In genomic region chr17:12727748-12728147, GRCm38 (mm10) we compare ENCODE assay signal across 20 mouse cellular contexts. TPM values are rescaled to one million over a fixed set of nuclear protein-coding genes. Genes with fewer than 3 reads are reported as not detected.
DNase-seq lines count a peak whose midpoint lies in the region; ATAC-seq lines count a peak whose summit lies in the region.
"Had no signal": no experiment of that assay in that cellular context is flagged by ENCODE, and none has a peak within 500 bp of the region (broad histone marks: within the 10 kb centered on the region; RNA-seq: fewer than 3 reads in every experiment).

No protein-coding gene starts in this region.

- H3K9ac ChIP-seq in heart, embryonic 14.5 days (ENCODE audit: low read length) = no peak overlapping the region
- H3K9ac ChIP-seq: embryonic facial prominence, embryonic 13.5 days; forebrain, embryonic 13.5 days; forebrain, postnatal 0 days; hindbrain, embryonic 13.5 days had no signal

- 69% methylated on average over 3 of the region's 3 CpGs for WGBS in heart, embryonic 14.5 days
- whole genome bisulfite sequencing in forebrain, embryonic 10.5 days = 89% methylated on average over 3 of the region's 3 CpGs

- H3K27ac ChIP-seq in heart, embryonic 14.5 days (replicated peaks in 1 of 2; ENCODE audit: control insufficient read depth in 1 of 2, insufficient read depth in 1 of 2, low read depth in 2 of 2, low read length in 2 of 2) = peak overlapping the region; percentile 14 to 94; a peak in 1 of 4 replicates
- no peak overlapping the region for H3K27ac ChIP-seq in forebrain, embryonic 10.5 days
- H3K27ac ChIP-seq: forebrain, embryonic 13.5 days; hindbrain, embryonic 13.5 days; hindbrain, postnatal 0 days had no signal

- no peaks in the 10 kb centered on the region for H3K9me3 ChIP-seq in heart, embryonic 14.5 days (ENCODE audit: control insufficient read depth, low read length)
- no peaks in the 10 kb centered on the region for H3K9me3 ChIP-seq in forebrain, embryonic 10.5 days
- H3K9me3 ChIP-seq: embryonic facial prominence, embryonic 13.5 days; forebrain, embryonic 13.5 days; G1E; hindbrain, embryonic 13.5 days had no signal

- no peak overlapping the region for H3K4me2 ChIP-seq in heart, embryonic 14.5 days (ENCODE audit: low read length)
- H3K4me2 ChIP-seq: embryonic facial prominence, embryonic 13.5 days; forebrain, embryonic 13.5 days; heart, embryonic 11.5 days; hindbrain, embryonic 13.5 days had no signal

- peaks cover 39 to 73% of the 10 kb centered on the region in 2 experiments for H3K4me1 ChIP-seq in heart, embryonic 14.5 days (ENCODE audit: control insufficient read depth in 2 of 2, insufficient read depth in 2 of 2, low read length in 2 of 2)
- no peaks in the 10 kb centered on the region; the same call in 1 of the 2 replicates for H3K4me1 ChIP-seq in forebrain, embryonic 10.5 days

- no peak for DNase-seq in heart, adult 9 months (ENCODE audit: low spot score in 2 of 2)
- no peak for DNase-seq in forebrain, embryonic 10.5 days (ENCODE audit: extremely low spot score, low spot score)
- DNase-seq in c-Kit-positive CD71-positive TER-119-positive erythroid progenitor cells, embryonic 14.5 days (ENCODE audit: low spot score) = no peak
- DNase-seq: adrenal gland, postnatal 10 days; cerebellum, adult 11-12 months; forebrain, postnatal 0 days; gastrocnemius, postnatal 36 days; heart, adult 11 months; heart, postnatal 10 days had no signal

- no peak for ATAC-seq in heart, embryonic 14.5 days (ENCODE audit: insufficient number of reproducible peaks, insufficient read depth, low FRiP score, low read depth)
- ATAC-seq in CD4-positive, CD25-positive, alpha-beta regulatory T cell, adult 4 months = peak; percentile 80
- ATAC-seq in inflammation-experienced regulatory T-cells, adult 6 months = peak; percentile 64
- ATAC-seq: forebrain, embryonic 13.5 days; forebrain, postnatal 0 days; hindbrain, postnatal 0 days; intestine, embryonic 16.5 days had no signal

- H3K27me3 ChIP-seq in heart, embryonic 14.5 days (ENCODE audit: control insufficient read depth, insufficient read depth, low read length) = no peaks in the 10 kb centered on the region
- H3K27me3 ChIP-seq in forebrain, embryonic 10.5 days (ENCODE audit: poor library complexity, severe bottlenecking) = no peaks in the 10 kb centered on the region
- H3K27me3 ChIP-seq: embryonic facial prominence, embryonic 13.5 days; forebrain, embryonic 13.5 days; hindbrain, embryonic 13.5 days had no signal

- H3K4me3 ChIP-seq in heart, embryonic 14.5 days (ENCODE audit: control insufficient read depth in 1 of 2, insufficient read depth in 1 of 2, low read depth in 1 of 2, low read length in 2 of 2) = no peak overlapping the region
- no peak overlapping the region for H3K4me3 ChIP-seq in forebrain, embryonic 10.5 days
- H3K4me3 ChIP-seq: embryonic facial prominence, embryonic 13.5 days; forebrain, embryonic 13.5 days; hindbrain, embryonic 13.5 days had no signal

- H3K36me3 ChIP-seq in heart, embryonic 14.5 days (ENCODE audit: control insufficient read depth, insufficient read depth, low read length) = peaks cover 92% of the 10 kb centered on the region
- peaks cover 86% of the 10 kb centered on the region for H3K36me3 ChIP-seq in forebrain, embryonic 10.5 days (replicated peaks)

RNA-seq across cellular contexts. Expression of gene Igf2r, which starts 41.7 kb away (rescaled TPM):
- polyA plus RNA-seq in heart, embryonic 14.5 days (2014; fragmentation: Nextera tagmentation; extraction: Ambion mirVana) = 196 and 201 TPM in 2 replicates
- polyA plus RNA-seq in CD4-positive, CD25-positive, alpha-beta regulatory T cell, adult 4 months (2017; shearing (Covaris generic)) = 10 to 100 TPM; 45.2 to 46.1 TPM
- polyA plus RNA-seq in inflammation-experienced regulatory T-cells, adult 6 months (2017; shearing (Covaris generic)) = 10 to 100 TPM; 14.8 to 40.1 (median 36.0) TPM
- polyA plus RNA-seq in forebrain, embryonic 10.5 days (2016; fragmentation: Nextera tagmentation; extraction: Ambion mirVana) = 20.0 and 20.5 TPM in 2 replicates

RNA-seq across cellular contexts. Expression of gene Slc22a1, which starts 52.1 kb away (rescaled TPM):
- polyA plus RNA-seq in heart, embryonic 14.5 days (2014; fragmentation: Nextera tagmentation; extraction: Ambion mirVana) = 28.7 and 42.4 TPM in 2 replicates
- not detected for polyA plus RNA-seq in CD4-positive, CD25-positive, alpha-beta regulatory T cell, adult 4 months (2017; shearing (Covaris generic))
- polyA plus RNA-seq in inflammation-experienced regulatory T-cells, adult 6 months (2017; shearing (Covaris generic)) = 1 to 10 TPM in 1 of 3 experiments, under 1 TPM in 1, not detected in 1; 0.82 to 1.9 TPM
- polyA plus RNA-seq in forebrain, embryonic 10.5 days (2016; fragmentation: Nextera tagmentation; extraction: Ambion mirVana) = not detected in 2 replicates
- polyA plus RNA-seq: brain, embryonic 14.5 days; forebrain, embryonic 13.5 days; forebrain, postnatal 0 days; hindbrain, embryonic 13.5 days had no signal

Comparison
In these comparisons a context has a peak if more than half of its experiments do, and no peak if none do; other contexts are left out.
1. RNA of gene Slc22a1, which starts 52.1 kb away (polyA plus RNA-seq): 28.7 to 42.4 TPM in heart, embryonic 14.5 days; 0.82 to 1.9 TPM in inflammation-experienced regulatory T-cells, adult 6 months, not detected in CD4-positive, CD25-positive, alpha-beta regulatory T cell, adult 4 months and not detected in forebrain, embryonic 10.5 days; every median in the first group is over 10 times any median in the second.